Mouse (Mus musculus) small intestine, adult 2 months (tissue): Measurements from ENCODE around the gene Grin2b. TPM values are rescaled to one million over a fixed set of nuclear protein-coding genes. Genes with fewer than 3 reads are reported as not detected.

Experiments used
- H3K27ac ChIP-seq: fragments of 200-500 bp; 2 replicates; pipeline ENCODE4 v1.5.1; 2012; ENCODE audit warnings: low read depth, low read length, control low read depth, inconsistent platforms; ENCODE audit not compliant: insufficient read depth
- H3K27me3 ChIP-seq: fragments of 200-500 bp; 2 replicates; pipeline ENCODE4 v1.6.1; 2012; ENCODE audit warnings: mild to moderate bottlenecking, moderate library complexity, low read length, inconsistent platforms; ENCODE audit not compliant: control insufficient read depth, insufficient read depth
- H3K36me3 ChIP-seq: fragments of 200-500 bp; 2 replicates; pipeline ENCODE4 v1.6.1; 2012; ENCODE audit warnings: mild to moderate bottlenecking, low read length, control low read depth, inconsistent platforms; ENCODE audit not compliant: control insufficient read depth, insufficient read depth
- H3K4me1 ChIP-seq: fragments of 200-500 bp; 2 replicates; pipeline ENCODE4 v1.6.1; 2012; ENCODE audit warnings: low read length, inconsistent platforms, mixed read lengths; ENCODE audit not compliant: control insufficient read depth, insufficient read depth, insufficient read length
- H3K4me3 ChIP-seq: fragments of 200-500 bp; 2 replicates; pipeline ENCODE4 v1.5.1; 2012; ENCODE audit warnings: low read depth, mild to moderate bottlenecking, control low read depth, inconsistent platforms, low read length, moderate library complexity
- CTCF ChIP-seq: fragments of 200-500 bp; IDR thresholded peaks from 2 replicates; pipeline ENCODE4 v1.5.1; 2012; ENCODE audit warnings: low read depth, mild to moderate bottlenecking, control low read depth, inconsistent platforms, low read length, moderate library complexity, mixed read lengths; ENCODE audit not compliant: insufficient replicate concordance, insufficient read length; ENCODE audit errors: extremely low read depth
- POLR2A ChIP-seq: fragments of 200-500 bp; IDR thresholded peaks from 2 replicates; pipeline ENCODE4 v1.6.1; 2012; ENCODE audit warnings: low read depth, mild to moderate bottlenecking, control low read depth, inconsistent platforms, low read length, moderate library complexity
- WGBS: fragments of 180-500 bp; shearing (Covaris S2); methylation state at CpG from one replicate; pipeline ENCODE4 v1.1.7; 2018; 5-methylcytosine and 5-hydroxymethylcytosine counted together
- polyA plus RNA-seq: library from polyadenylated mRNA; depleted of rRNA; stranded (reverse); fragments of >200 nt; gene quantifications from 2 replicates; pipeline ENCODE4 v1.2.3, GENCODE M21; 2012

Gene Grin2b
- polyA plus RNA-seq, 1 experiment: not detected

- Histone ChIP-seq H3K27ac (no peak overlapping the region), H3K4me3 (no peak overlapping the region), H3K27me3 (no peaks in the 10 kb centered on the region), H3K4me1 (no peaks in the 10 kb centered on the region), H3K36me3 (no peaks in the 10 kb centered on the region)
- 73% methylated on average over 4 of the region's 4 CpGs for WGBS
- no peak for TF ChIP-seq POLR2A
- TF ChIP-seq CTCF: no peak
Observed at GRCm38 (mm10) chr6:136050346-136050745, 123.0 kb downstream of the Grin2b start.

- Histone ChIP-seq H3K36me3 (no peaks in the 10 kb centered on the region), H3K27ac (no peak overlapping the region), H3K27me3 (no peaks in the 10 kb centered on the region), H3K4me3 (no peak overlapping the region), H3K4me1 (no peaks in the 10 kb centered on the region)
- WGBS: 76% methylated on average over 2 of the region's 2 CpGs
- TF ChIP-seq POLR2A (no peak), CTCF (no peak)
Observed at GRCm38 (mm10) chr6:136048084-136048483, 125.2 kb downstream of the Grin2b start.

GRCm38 (mm10) chr6:136046091-136046490 lies 127.2 kb downstream of the Grin2b start:
- TF ChIP-seq POLR2A (no peak), CTCF (no peak)

GRCm38 (mm10) chr6:136044461-136044860 lies 128.8 kb downstream of the Grin2b start:
- Histone ChIP-seq H3K4me1 (no peaks in the 10 kb centered on the region), H3K27me3 (no peaks in the 10 kb centered on the region), H3K36me3 (no peaks in the 10 kb centered on the region), H3K27ac (no peak overlapping the region), H3K4me3 (no peak overlapping the region)
- WGBS: 72% methylated on average over 5 of the region's 5 CpGs
- no peak for TF ChIP-seq CTCF
- no peak for TF ChIP-seq POLR2A

More at GRCm38 (mm10) chr6:136046091-136046490, 127.2 kb downstream of the Grin2b start:
- WGBS: 77% methylated on average over 7 of the region's 7 CpGs
- H3K4me1 ChIP-seq: no peaks in the 10 kb centered on the region
- no peaks in the 10 kb centered on the region for H3K27me3 ChIP-seq
- no peak overlapping the region for H3K4me3 ChIP-seq
- H3K36me3 ChIP-seq: no peaks in the 10 kb centered on the region
- H3K27ac ChIP-seq: no peak overlapping the region

- no peak for TF ChIP-seq POLR2A
- no peak for TF ChIP-seq CTCF
- H3K27me3 ChIP-seq: no peaks in the 10 kb centered on the region
- WGBS: 74% methylated on average over 3 of the region's 3 CpGs
- no peak overlapping the region for H3K4me3 ChIP-seq
- H3K27ac ChIP-seq: no peak overlapping the region
- H3K36me3 ChIP-seq: no peaks in the 10 kb centered on the region
- no peaks in the 10 kb centered on the region for H3K4me1 ChIP-seq
Observed at GRCm38 (mm10) chr6:136042375-136042774, 130.9 kb downstream of the Grin2b start.

- H3K27me3 ChIP-seq: no peaks in the 10 kb centered on the region
- no peaks in the 10 kb centered on the region for H3K4me1 ChIP-seq
- no peak overlapping the region for H3K4me3 ChIP-seq
- H3K27ac ChIP-seq: no peak overlapping the region
- 84% methylated on average over 8 of the region's 8 CpGs for WGBS
- no peaks in the 10 kb centered on the region for H3K36me3 ChIP-seq
- TF ChIP-seq CTCF: no peak
- TF ChIP-seq POLR2A: no peak
Observed at GRCm38 (mm10) chr6:136041821-136042220, 131.5 kb downstream of the Grin2b start.

GRCm38 (mm10) chr6:136040931-136041330 lies 132.4 kb downstream of the Grin2b start:
- Histone ChIP-seq H3K4me1 (no peaks in the 10 kb centered on the region), H3K4me3 (no peak overlapping the region), H3K27ac (no peak overlapping the region), H3K27me3 (no peaks in the 10 kb centered on the region), H3K36me3 (no peaks in the 10 kb centered on the region)
- TF ChIP-seq POLR2A (no peak), CTCF (no peak)
- WGBS: 73% methylated on average over 3 of the region's 3 CpGs

GRCm38 (mm10) chr6:136029235-136029939 lies 143.9 kb downstream of the Grin2b start:
- Histone ChIP-seq H3K36me3 (no peaks in the 10 kb centered on the region), H3K27ac (no peak overlapping the region), H3K4me3 (no peak overlapping the region), H3K4me1 (no peaks in the 10 kb centered on the region), H3K27me3 (no peaks in the 10 kb centered on the region)
- no peak for TF ChIP-seq POLR2A
- no peak for TF ChIP-seq CTCF
- WGBS: 65% methylated on average over 4 of the region's 4 CpGs
